Mouse (Mus musculus) cerebellum, postnatal 25 days (tissue): ENCODE data around the gene Gstt2.

ENCODE experiments used
- DNase-seq, 2 experiments: peaks; one replicate each; pipeline ENCODE4 v3.0.0; 2021; ENCODE audit warnings: mixed read lengths in 2 of 2

Gene Gstt2

DNA sequence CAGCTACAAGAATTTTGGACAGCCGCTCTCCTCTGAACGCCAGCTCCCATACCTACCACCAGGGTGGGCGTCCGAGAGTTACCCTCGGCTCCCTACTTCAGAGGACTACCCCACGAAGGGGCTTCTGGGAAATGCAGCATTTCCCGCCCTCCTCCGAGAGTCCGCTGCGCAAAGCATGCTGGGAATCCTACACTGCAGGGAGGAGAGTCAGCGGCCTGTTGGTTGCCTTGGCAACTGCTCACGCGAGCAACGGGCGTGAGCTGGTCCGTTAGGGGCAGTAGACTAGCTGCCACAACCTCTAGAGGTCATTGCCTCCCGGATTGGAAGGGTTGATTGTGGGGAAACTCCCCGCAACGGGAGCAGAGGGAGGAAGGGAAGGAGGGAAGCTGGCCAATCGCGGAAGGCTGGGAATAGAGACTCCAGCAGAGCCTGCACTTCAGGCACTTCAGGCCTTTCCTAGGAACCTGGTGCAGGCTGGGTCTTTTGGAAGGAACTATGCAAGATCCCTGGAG is at the start of gene Gstt2:
Gene Gstt2 (minus strand): TSS at position 177 of the 512 bp plus-strand sequence.
- DNase-seq, result peak; percentile 94 to 96

- no peak for DNase-seq
These were observed 47.5 kb upstream of the Gstt2 start for GRCm38 (mm10) chr10:75884742-75885141.

GRCm38 (mm10) chr10:75883232-75883552 is 46.0 kb upstream of the Gstt2 start:
- peak; percentile 80 to 86 for DNase-seq

DNA sequence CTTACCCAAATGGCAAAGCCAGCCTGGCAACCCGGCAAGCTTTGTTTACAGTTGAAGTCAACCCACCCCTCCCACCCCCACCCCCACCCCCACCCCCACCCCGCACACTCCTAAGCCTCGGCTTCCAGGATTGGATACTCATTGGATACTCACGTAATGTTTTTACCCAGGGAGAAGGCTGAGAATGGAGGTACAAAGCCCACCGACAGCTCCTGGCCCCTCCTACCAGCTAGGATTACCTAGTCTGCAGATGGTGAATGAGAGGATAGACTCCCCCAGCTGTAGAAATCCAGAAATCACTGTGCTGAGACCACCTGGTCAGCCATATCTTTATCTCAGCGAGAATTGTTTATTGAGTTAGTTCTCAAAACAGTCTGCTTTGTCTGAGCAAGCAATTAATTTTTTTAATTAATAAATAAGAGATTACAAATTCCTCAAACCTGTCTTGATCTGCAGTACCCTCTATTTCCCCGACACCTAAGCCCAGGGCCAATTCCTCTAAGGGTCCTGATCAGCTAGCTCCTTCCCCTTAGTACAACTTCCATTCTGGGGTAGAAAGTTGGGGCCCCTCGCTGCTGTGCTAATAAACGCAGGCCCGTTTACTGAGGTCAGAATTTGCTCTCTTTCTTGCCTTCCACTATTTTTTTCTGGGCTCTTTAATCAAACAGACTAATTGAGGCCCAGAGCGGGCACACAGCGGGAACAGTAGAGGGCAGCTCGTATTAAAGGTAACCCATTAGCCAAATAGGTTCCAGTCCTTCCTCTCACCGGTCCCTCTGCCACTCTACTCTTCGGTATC is 45.4 kb upstream of the Gstt2 start:
- no peak for DNase-seq

GRCm38 (mm10) chr10:75881578-75882432 is 44.6 kb upstream of the Gstt2 start:
- DNase-seq, result no peak

- DNase-seq, result no peak
These were observed 43.8 kb upstream of the Gstt2 start for GRCm38 (mm10) chr10:75880771-75881577.

GRCm38 (mm10) chr10:75880351-75880750 is 43.1 kb upstream of the Gstt2 start:
- DNase-seq, result no peak

DNA sequence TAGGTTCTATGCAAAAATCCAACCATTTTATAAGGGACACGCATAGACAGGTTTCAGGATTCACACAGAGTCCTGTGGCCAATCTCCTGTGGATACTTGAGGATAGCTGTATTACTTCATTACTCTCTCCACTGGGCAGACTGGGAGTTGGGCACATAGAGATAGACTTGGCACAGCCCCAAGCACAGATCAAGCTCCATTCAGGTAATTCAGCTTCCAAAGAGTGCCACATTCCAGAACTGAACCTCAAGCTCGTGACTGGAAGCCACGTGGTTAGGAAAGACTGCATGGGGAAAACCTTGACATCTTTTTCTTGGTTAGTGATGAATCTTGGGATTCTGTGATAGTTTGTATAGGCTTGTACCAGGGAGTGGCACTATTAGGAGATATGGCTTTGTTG is 41.6 kb upstream of the Gstt2 start:
- DNase-seq, result no peak

GRCm38 (mm10) chr10:75873543-75874170 is 36.4 kb upstream of the Gstt2 start:
- peak; percentile 64 to 68 for DNase-seq

DNA sequence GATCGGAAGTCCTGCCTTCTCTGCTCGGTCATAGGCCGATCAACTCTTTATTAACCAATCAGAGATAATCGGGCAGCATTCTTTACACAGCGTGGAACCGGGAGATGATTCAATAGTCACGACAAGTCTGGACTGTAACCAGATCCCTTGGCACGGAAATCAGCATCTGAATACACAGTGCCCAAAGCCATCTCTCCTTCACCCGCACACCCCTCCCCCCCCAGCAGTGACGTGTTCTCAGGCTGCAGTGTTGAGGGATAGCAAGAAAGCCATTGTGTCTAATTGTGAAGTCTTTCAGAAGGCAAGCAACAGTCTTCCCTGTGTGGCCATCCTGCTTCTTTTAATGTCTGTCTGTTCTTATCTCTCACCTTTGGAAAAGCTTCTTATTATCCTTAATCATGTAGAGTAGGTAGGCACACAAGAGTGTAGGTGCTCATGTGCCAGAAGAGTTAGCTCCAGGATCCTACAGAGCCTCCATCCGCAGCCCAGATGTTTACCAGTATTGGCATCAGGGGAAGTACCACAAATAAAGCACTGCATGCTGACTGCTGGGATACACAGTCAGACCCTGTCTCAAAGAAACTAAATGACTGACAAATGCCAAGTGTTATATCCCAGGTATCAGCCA is 35.8 kb upstream of the Gstt2 start:
- DNase-seq, result peak; percentile 94 to 98

GRCm38 (mm10) chr10:75872025-75872914 is 35.0 kb upstream of the Gstt2 start:
- DNase-seq, result no peak

DNA sequence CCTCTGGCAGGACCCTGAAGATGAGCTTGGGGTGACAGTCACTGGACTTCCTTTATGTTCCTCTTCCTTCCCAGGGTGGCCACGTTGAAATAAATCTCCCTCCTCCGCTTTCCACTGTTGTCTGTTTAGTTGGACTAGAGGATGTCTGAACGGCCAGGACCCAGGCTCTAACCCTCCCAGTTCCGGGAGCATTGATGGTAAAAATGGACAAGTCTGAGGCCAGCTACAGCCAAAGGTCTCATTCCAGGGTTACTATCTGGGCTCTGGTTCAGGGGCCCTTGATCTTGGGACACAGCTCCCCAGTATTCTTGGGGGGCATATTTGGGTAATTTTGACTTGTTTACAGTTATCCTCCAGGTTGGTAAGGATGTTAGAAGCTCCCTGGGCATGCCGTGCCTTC is 24.4 kb upstream of the Gstt2 start:
- no peak for DNase-seq

- peak; percentile 33 to 45 for DNase-seq
These were observed 23.5 kb upstream of the Gstt2 start for GRCm38 (mm10) chr10:75860746-75861145.

- DNase-seq, result peak; percentile 90 to 91
These were observed 22.7 kb upstream of the Gstt2 start, which contains the start of gene Mif for GRCm38 (mm10) chr10:75859786-75860470. Gene Mif, minus strand, starts transcription at chr10:75860240.

- peak; percentile 54 to 60 for DNase-seq
These were observed 22.0 kb upstream of the Gstt2 start for GRCm38 (mm10) chr10:75859107-75859746.

GRCm38 (mm10) chr10:75857598-75857997 is 20.4 kb upstream of the Gstt2 start:
- no peak for DNase-seq

- no peak for DNase-seq
These were observed 19.8 kb upstream of the Gstt2 start for GRCm38 (mm10) chr10:75856976-75857375.

DNA sequence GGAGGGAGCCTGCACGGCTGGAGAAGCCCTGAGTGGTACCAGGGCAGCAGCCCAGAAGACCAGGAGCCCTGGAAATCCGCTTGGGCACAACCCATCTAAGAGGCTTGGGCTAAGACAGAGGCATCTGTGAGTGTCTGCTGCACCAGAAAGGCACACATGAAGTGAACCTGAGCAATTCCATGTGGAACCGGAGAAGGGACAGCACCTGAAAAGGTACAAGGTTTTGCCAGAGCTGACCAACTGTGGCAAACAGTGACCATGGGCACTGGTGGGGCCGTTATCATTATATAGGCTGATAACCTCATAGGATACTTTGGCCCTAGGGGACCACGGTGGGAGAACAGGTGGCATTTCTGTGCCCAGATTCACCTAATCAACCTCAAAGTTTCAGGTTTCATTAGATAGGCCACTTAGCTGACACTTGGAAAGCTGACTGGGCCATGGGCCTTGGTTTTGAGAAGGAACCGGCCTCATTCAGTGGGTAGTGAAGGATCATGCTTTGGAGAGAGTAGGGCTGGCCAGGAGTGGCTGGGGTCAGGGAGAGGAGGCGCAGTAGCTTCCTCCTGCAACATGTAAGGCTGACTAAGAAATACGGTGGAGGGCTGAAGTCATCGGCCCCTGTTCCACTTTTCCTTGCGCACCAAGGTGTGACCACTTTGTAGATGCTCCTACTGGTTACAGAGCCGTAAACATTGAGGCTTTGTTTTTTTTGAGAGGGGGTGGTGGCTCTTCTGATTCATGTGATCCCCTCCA is 19.1 kb upstream of the Gstt2 start:
- DNase-seq, result no peak
